Mouse (Mus musculus): ENCODE measurements at regions not wholly inside any gene's neighbourhood (a gene's known extent, or its start where the extent isn't known, plus 50 kb on each side); places are given as distances from the start of the nearest gene placed in this dataset.
"Not testable (repeated sequence)": the region's sequence is repeated elsewhere in the genome, so short reads cannot be mapped to it uniquely, and the experiment has no call there.

DNA sequence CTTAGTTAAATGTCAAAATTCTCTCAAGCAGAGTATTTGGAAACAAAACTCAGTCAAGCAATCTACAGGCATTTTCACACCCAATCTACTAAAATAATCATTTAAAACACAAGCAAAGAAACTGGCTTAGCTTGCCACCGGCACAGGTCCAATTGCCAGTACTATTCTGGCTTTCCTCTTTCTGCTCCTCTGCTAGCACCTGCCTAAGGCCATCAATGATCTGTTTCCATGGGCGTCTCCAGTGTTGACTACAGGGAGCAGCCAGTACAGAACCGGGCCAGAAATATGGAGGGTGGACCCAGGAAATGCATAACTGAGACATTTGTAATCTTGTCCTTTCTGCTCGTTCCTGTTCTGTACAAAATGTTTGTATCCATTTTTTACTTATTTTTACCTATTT, 96.4 kb upstream of the C6 start:
- no peak for DNase-seq

DNA sequence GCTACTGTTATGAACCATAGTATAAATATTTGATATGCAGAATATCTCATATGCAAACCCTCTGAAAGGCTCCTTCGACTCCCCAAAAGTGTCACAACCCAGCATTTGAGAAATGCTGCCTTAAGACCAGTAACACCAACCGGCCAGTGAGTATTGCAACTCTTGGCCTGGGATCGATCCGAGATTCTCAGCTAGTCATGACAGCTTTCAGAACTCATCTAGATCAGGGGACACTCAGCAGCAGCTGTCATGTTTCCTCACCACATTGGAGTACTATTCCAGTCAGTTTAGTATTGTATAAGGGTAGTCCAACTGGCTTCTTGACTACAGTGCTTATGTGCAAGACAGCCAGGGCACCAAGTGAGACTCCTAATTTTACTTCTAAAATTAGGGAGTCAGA, 85.3 kb upstream of the C6 start:
- no peak for DNase-seq

DNA sequence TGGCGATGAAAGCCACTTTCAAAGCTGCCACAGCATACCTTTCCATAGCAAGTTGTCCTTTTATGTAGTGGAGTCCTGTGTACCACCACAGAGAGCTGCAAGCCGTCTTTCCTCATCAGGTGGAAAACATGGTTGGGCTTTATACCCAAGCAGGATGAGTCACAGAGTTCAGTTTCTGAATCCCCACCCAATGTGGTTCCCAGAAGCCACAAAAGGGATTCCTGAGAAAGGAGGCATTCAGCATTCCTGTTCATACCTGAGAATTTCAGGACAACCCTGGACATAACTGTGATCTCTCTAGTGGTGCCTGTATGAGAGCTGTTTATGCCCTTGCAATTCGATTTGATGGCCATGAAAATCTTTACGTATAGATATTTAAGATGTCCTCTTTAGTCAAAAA, 84.1 kb upstream of the C6 start:
- DNase-seq = no peak

DNA sequence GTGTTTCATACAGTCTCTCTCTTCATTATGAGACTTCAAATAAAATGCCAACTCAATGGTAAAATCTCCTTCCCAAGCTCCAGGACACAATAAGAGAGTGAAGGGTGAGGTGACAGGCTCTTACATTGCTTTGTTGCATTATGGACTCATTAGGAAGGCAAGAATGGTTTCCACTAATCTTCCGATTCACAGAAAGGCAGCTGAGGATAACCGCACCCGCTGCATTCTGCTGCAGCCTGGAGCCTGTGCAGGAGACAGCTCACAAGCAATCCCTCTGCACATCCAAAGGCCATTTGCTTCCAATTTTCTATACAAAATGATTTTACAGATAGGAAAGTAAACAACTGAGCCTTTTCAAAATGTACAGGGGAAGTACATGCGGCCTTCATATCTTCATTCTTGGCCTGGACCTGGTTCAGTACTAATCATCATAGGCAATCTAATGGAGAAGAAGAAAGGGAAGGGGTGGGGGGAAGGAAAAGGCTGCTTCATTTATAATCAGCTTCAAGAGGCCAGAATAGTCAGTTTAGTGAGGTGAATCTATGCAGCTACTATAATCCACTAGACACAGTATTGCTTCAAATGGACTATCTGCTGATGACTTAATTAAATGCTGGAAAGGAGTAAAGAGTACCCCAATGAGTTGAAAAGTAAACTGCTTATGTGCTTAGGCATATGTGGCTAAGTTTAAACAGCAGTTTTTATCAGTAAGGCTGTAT, 82.9 kb upstream of the C6 start:
- no peak for DNase-seq

DNA sequence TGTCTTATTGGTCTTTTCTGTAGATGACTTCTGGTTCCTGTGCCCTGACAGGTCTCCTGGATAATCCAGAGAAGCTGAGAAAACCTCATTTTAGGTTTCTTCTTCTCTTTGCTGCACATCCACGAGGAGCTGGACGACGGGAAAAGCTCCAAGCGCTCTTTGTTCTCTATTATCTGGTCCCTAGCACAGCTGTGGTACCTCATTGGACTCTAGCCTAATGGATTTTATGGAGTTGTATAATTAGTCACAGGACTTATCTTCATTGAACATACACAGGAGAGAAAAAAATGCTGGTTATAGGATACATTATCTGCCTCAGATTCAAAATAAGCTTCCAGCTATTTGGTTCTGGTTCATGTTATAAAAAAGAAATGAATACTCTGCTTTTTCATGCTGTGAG, 78.3 kb upstream of the C6 start:
- DNase-seq = no peak

DNA sequence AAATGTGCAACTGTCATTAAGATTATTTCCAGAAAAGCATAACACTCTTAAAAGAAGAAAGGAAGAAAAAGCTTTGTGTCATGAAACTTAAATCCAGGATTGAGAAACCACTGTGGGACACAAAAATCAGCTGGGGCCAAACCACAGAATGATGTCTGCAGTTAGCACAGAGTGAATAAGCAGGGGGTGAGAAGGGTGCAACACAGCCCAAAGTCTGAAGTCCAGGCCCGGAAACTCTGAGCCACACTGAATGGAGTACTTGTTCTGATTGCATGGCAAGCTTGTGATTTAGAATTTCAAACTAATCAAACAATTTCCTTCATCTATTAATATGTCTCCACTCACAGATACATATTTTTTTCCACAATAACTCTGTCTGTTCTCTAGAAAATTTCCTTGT, 73.3 kb upstream of the C6 start:
- peak in 1 of 2 experiments; percentile 8 for DNase-seq

DNA sequence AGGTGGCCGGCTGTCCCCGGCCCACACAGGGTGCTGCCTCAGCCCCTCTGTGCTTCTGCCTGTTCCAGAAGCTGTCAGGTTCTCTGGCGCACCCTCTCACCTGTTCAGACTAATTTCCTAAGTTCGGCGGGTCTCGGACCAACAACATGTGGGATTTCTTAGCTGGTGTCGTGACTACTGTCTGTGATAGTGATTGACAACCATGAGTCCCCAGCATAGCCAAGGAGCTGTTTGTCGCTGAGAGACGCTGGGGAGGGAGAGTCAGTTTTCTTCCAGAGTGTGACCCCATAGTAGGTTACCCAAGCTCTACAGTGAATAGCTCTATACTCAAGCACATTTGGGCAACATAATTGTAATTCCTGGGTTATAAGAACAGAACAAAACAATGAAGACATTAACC, 54.1 kb upstream of the C6 start:
- not testable (repeated sequence) for DNase-seq

Measured in kidney, postnatal 25 days (tissue).